Mouse (Mus musculus) MEL (cell line): ENCODE measurements around the gene Tcl1b3.

Experiments used
- EP300 ChIP-seq, 2 experiments: IDR thresholded peaks; 2 replicates each; pipeline ENCODE4 v1.6.1; 2011; ENCODE audit warnings: improper control_type of control experiment in 2 of 2, low read length in 2 of 2, low read depth in 1 of 2, mild to moderate bottlenecking in 1 of 2
- GATA1 ChIP-seq: IDR thresholded peaks from 2 replicates; pipeline ENCODE4 v1.6.1; 2011; ENCODE audit warnings: low read depth, low read length, improper control_type of control experiment
- HCFC1 ChIP-seq: IDR thresholded peaks from 2 replicates; pipeline ENCODE4 v1.6.1; 2012; ENCODE audit warnings: low read depth, mild to moderate bottlenecking, inconsistent platforms, low read length, improper control_type of control experiment, moderate library complexity
- POLR2A ChIP-seq, 2 experiments: IDR thresholded peaks; 2 replicates each; pipeline ENCODE4 v1.6.1; 2011 to 2012; ENCODE audit warnings: low read length in 2 of 2, mild to moderate bottlenecking in 2 of 2, control low read depth in 1 of 2, improper control_type of control experiment in 1 of 2, low read depth in 1 of 2, moderate library complexity in 1 of 2; ENCODE audit not compliant: control insufficient read depth in 1 of 2, insufficient read depth in 1 of 2, poor library complexity in 1 of 2
- SIN3A ChIP-seq: IDR thresholded peaks from 2 replicates; pipeline ENCODE4 v1.6.1; 2012; ENCODE audit warnings: low read length, improper control_type of control experiment, inconsistent platforms

- no peak for TF ChIP-seq HCFC1
- TF ChIP-seq SIN3A = no peak
- TF ChIP-seq EP300 (IDR thresholded peaks at IDR 0.05; ENCODE audit: low read depth in 1 of 2, low read length in 2 of 2) = no peak
- no peak for TF ChIP-seq POLR2A (IDR thresholded peaks at IDR 0.05; ENCODE audit: control insufficient read depth in 1 of 2, insufficient read depth in 1 of 2, low read depth in 1 of 2, low read length in 2 of 2, poor library complexity in 1 of 2)
- no peak for TF ChIP-seq GATA1
Observed at GRCm38 (mm10) chr12:105143096-105143495, 47.7 kb upstream of the Tcl1b3 start.
